Mouse (Mus musculus) adipose tissue, adult 10 weeks (tissue): ENCODE data around the gene Cnn2. TPM values are rescaled to one million over a fixed set of nuclear protein-coding genes. Genes with fewer than 3 reads are reported as not detected.

ENCODE experiments used
- polyA plus RNA-seq: library from polyadenylated mRNA; stranded (reverse); fragments of 350-450 nt; fragmentation: Illumina TruSeq; extraction: RNeasy Lipid Tissue Mini Kit (QIAGEN cat#74804); gene quantifications from one replicate; pipeline ENCODE4 v1.2.3, GENCODE M21; 2014; ENCODE audit warnings: low read depth, low replicate concordance

Gene Cnn2
- 46.6 TPM for polyA plus RNA-seq

GRCm38 (mm10) chr10:79988506-79989271, at the start of gene Cnn2:
TSS of gene Cnn2 (plus strand) at chr10:79988584.

GRCm38 (mm10) chr10:79959847-79960601, 28.4 kb upstream of the Cnn2 start, which contains the start of gene Wdr18:
TSS of gene Wdr18 (plus strand) at chr10:79960152.

GRCm38 (mm10) chr10:79970415-79971182, 17.8 kb upstream of the Cnn2 start, which contains the start of gene Grin3b:
TSS of gene Grin3b (plus strand) at chr10:79970715.

GRCm38 (mm10) chr10:79984195-79984816, 4.1 kb upstream of the Cnn2 start, which contains the start of gene Tmem259:
TSS of gene Tmem259 (minus strand) at chr10:79984330.

GRCm38 (mm10) chr10:79996272-79997033, 8.1 kb downstream of the Cnn2 start, which contains the start of gene Abca7:
TSS of gene Abca7 (plus strand) at chr10:79996494.

GRCm38 (mm10) chr10:80016511-80016910, 28.1 kb downstream of the Cnn2 start, which contains the start of gene Arhgap45:
TSS of gene Arhgap45 (plus strand) at chr10:80016653.

GRCm38 (mm10) chr10:80039559-80039979, 51.2 kb downstream of the Cnn2 start, which contains the start of gene Polr2e:
TSS of gene Polr2e (minus strand) at chr10:80039795.

Other genes with a start within 250 kb of the Cnn2 start
- 24.5 TPM for gene Polrmt, start 242.0 kb upstream of the Cnn2 start, polyA plus RNA-seq
- gene Fgf22, start 233.5 kb upstream of the Cnn2 start, polyA plus RNA-seq, result not detected
- gene Rnf126, start 221.6 kb upstream of the Cnn2 start, polyA plus RNA-seq, result 37.4 TPM
- 19.8 TPM for gene Fstl3, start 211.3 kb upstream of the Cnn2 start, polyA plus RNA-seq
- gene Prss57, start 197.6 kb upstream of the Cnn2 start, polyA plus RNA-seq, result not detected
- 60.4 TPM for gene Palm, start 195.0 kb upstream of the Cnn2 start, polyA plus RNA-seq
- gene Misp, start 167.6 kb upstream of the Cnn2 start, polyA plus RNA-seq, result 1.5 TPM
- gene Ptbp1, start 134.2 kb upstream of the Cnn2 start, polyA plus RNA-seq, result 149 TPM
- 14.3 TPM for gene Prtn3, start 114.1 kb upstream of the Cnn2 start, polyA plus RNA-seq
- 7.2 TPM for gene Plppr3, start 114.0 kb upstream of the Cnn2 start, polyA plus RNA-seq
- gene Elane, start 102.3 kb upstream of the Cnn2 start, polyA plus RNA-seq, result 0.67 TPM
- gene Cfd, start 97.7 kb upstream of the Cnn2 start, polyA plus RNA-seq, result 6,422 TPM
- 25.6 TPM for gene Med16, start 79.7 kb upstream of the Cnn2 start, polyA plus RNA-seq
- gene Gm26602, start 77.7 kb upstream of the Cnn2 start, polyA plus RNA-seq, result not detected
- gene Kiss1r, start 71.6 kb upstream of the Cnn2 start, polyA plus RNA-seq, result 2.7 TPM
- gene R3hdm4, start 67.4 kb upstream of the Cnn2 start, polyA plus RNA-seq, result 81.2 TPM
- gene Arid3a, start 61.5 kb upstream of the Cnn2 start, polyA plus RNA-seq, result 4.9 TPM
- gene Wdr18, start 28.4 kb upstream of the Cnn2 start, polyA plus RNA-seq, result 22.5 TPM
- gene Grin3b, start 17.9 kb upstream of the Cnn2 start, polyA plus RNA-seq, result not detected
- 86.6 TPM for gene Tmem259, start 4.3 kb upstream of the Cnn2 start, polyA plus RNA-seq
- 3.8 TPM for gene Abca7, start 7.9 kb downstream of the Cnn2 start, polyA plus RNA-seq
- gene Arhgap45, start 28.1 kb downstream of the Cnn2 start, polyA plus RNA-seq, result 13.2 TPM
- 65.7 TPM for gene Polr2e, start 51.2 kb downstream of the Cnn2 start, polyA plus RNA-seq
- gene Gpx4, start 58.6 kb downstream of the Cnn2 start, polyA plus RNA-seq, result 681 TPM
- gene Sbno2, start 117.0 kb downstream of the Cnn2 start, polyA plus RNA-seq, result 17.9 TPM
- gene Stk11, start 127.2 kb downstream of the Cnn2 start, polyA plus RNA-seq, result 82.1 TPM
- 268 TPM for gene Atp5d, start 150.0 kb downstream of the Cnn2 start, polyA plus RNA-seq
- gene Cbarp, start 152.3 kb downstream of the Cnn2 start, polyA plus RNA-seq, result 29.3 TPM
- gene Midn, start 159.7 kb downstream of the Cnn2 start, polyA plus RNA-seq, result 28.1 TPM
- gene Cirbp, start 177.4 kb downstream of the Cnn2 start, polyA plus RNA-seq, result 219 TPM
- 19.9 TPM for gene 1600002K03Rik, start 184.4 kb downstream of the Cnn2 start, polyA plus RNA-seq
- gene Efna2, start 190.9 kb downstream of the Cnn2 start, polyA plus RNA-seq, result 1.4 TPM
- gene Mum1, start 237.8 kb downstream of the Cnn2 start, polyA plus RNA-seq, result 56.7 TPM